Mouse (Mus musculus) ZHBTc4 (cell line): ENCODE data around the gene Tmem123.
A peak's percentile ranks its signal among the peaks of the same experiment; 100 is the strongest.

Source experiments
- DNase-seq: peaks from one replicate; pipeline ENCODE4 v3.0.0-alpha.2; 2011; ENCODE audit warnings: low read depth, low spot score

Tmem123 gene

DNA sequence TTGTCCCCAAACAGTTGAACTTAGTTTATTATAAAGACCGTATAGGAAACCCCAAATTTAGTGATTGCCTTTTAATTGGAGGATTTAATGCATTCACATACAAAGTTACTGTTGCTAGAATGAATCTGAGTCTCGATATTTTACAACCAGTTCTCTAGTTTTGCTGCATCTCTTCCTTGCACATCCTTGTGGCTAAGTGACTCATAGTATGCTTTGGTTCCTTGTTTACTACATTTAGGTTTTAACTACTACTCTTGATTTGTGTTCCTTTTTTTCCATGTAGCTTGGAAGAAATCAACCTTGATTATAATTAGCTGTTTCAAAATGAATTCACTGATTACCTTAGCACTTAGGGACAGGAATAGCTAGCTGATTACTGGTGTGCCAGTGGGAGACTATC, 11.2 kb downstream of the Tmem123 start:
- no peak for DNase-seq

DNA sequence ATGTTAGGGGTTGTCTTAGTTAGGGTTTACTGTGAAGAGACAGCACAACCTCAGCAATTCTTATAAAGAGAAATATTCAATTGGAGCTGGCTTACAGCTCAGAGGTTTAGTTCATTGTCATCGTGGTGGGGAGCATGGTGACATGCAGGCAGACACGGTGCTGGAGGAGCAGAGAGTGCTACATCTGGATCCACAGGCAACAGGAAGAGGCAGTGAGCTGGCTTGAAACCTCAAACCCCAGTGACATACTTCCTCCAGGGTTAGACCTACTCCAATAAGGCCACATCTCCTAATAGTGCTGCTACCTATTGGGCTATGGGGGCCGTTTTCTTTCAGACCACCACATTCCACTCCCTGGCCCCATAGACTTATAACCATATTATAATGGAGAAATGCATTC, 12.1 kb downstream of the Tmem123 start:
- no peak for DNase-seq

DNA sequence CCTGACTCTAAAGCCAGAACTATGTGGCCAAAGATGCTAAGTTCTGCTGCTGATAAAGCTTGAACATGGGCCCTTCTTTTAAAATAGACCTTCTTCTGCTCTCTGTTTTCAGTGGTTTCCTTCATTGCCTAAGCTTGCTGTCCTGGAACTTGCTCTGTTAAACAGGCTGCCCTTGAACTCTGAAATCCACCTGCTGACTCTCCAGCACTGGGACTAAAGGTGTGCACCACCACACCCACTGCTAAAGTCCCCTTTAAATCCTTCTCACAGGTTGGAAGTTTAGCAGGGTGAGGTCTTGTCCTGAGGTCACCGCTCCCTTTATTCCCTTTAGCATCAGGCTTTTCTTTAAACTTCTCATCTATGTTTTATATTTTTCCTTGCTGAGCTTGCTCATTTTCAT, 13.1 kb downstream of the Tmem123 start:
- no peak for DNase-seq

DNA sequence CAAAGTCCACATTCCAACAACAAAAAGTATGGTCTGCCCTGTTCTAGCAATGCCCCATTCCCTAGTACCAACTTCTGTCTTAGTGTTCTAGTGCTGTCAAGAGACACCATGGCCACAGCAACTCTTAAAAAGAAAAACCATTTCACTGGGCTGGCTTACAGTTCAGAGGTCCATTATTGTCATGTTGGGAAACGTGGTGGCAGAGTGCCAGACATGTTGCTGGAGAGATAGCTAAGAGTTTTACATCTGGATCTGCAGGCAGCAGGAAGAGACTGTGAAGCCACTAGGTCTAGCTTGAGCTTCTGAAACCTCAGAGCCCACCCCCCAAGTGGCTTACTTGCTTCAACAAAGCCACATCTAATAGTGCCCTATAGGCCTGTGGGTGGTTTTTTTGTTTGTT, 13.8 kb downstream of the Tmem123 start:
- DNase-seq = no peak

DNA sequence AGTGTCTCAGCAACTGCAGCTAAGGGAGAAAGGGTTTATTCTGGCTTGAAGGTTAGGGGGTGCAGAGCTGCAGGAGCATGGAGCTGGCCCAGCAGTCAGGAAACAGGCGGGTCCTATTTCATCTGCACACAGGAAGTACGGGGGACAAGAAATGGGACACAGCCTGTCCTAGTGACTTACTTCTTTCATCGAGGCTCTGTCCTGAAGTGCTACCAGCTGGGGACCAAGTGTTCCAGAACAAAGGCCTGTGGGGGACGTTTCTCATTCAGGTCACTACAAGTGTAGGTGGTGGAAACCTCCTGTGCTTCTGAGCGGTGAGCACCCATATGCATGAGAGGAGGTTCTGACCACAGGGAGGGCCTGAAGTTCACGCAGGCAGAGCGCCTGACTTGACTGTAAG, 14.9 kb downstream of the Tmem123 start:
- DNase-seq = no peak

DNA sequence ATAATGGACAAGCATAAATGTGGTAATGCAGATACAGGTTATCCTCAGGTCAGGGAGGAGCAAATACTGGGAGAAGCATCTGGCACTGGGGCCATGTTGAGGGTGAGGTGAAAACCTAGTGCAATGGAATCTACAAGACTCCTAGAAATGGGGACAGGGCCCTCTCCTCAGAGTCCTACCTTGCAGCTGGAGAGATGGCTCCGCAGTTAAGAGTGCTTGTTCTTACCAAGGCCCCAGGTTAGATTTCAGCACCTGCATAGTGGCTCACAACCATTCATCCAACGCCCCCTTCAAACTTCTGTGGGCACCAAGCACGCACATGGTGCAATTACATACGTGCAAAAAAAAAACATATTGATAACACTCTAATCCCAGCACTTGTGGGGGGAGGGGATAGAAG, 15.9 kb downstream of the Tmem123 start:
- no peak for DNase-seq

DNA sequence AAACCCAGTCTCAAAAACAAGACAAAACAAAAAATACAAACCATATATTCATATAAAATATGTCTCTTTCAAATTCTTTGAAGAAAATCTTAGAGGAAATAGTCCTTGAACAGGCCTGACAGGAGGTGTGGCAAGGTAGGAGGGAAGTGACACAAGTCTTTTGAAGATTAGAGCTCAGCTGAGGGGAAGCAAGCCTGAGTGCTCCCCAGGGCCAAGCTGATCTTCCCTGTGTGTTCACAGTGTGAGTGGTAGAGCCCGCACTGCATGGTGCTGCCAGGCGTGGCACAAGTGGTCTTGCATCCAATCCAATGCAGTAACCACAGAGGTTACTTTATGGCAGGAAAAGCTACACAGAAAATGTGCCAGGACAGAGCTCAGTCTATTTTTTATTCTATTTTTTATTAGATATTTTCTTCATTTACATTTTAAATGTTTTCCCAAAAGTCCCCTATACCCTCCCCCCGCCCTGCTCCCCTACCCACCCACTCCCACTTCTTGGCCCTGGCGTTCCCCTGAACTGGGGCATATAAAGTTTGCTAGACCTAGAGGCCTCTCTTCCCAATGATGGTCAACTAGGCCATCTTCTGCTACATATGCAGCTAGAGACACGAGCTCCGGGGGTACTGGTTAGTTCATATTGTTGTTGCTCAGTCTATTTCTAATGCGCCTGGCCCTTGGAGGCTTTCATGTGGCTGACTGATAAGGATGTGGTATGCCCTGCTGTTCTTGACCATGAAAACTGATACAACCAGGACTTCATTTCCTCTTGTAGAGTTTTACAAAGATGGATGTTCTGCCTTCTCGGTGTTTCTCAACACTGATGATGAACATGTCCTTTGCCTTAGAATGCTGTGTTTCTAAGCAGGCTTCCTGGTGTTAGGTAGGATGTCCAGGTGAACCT, 16.7 kb downstream of the Tmem123 start:
- DNase-seq = no peak

DNA sequence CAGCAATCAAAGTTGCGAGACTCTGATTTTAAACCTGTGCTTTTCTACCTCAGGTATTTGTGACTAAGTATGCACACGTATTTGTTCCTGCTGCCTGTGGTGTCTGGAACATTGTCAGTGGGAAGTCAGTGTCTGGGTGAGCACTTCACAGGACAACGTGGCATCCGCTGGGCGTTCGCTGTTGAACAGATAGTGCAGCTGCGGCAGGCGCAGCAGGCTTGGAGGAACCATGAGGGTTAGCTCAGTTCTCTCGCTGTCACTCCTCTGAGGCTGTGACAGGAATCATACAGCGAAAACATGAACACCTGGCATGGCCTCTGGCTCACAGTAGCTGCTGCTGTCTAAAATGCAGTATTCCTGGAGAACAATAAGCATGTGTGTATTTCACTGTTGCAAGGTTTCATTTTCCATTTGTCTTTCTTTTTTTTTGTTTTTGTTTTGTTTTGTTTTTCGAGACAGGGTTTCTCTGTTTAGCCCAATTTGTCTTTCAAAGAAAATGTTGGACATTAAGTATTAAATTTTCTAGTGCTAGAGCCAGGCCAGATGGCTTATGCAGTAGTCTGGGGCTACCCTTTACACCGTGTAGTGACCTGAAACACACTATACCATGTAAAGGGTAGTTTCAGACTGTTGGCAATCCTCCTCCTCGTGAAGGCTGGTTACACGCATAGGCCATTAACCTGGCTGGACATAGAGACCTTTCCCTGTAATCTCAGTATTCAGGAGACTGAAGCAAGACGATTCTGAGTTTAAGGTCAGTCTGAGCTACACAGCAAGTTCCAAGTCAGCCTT, 20.2 kb downstream of the Tmem123 start:
- DNase-seq = no peak

DNA sequence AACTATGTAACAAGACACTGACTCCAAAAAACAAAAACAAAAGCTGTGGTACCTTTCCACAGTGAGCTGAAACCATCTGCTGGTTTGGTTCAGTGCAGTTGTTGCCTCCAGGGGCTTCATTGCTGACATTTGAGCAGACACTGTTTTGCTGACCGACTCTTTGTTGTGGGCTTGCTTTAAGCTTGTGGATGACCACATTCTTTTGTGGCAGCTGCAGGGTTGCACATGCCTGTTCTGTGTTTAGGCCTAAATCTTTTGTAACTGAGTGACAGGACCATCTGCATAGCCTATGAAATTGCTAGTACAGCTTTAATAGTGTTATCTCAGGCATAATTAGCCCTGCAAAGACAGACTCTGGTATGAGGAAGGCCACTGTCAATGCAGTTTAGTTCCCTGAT, 20.8 kb downstream of the Tmem123 start:
- no peak for DNase-seq

DNA sequence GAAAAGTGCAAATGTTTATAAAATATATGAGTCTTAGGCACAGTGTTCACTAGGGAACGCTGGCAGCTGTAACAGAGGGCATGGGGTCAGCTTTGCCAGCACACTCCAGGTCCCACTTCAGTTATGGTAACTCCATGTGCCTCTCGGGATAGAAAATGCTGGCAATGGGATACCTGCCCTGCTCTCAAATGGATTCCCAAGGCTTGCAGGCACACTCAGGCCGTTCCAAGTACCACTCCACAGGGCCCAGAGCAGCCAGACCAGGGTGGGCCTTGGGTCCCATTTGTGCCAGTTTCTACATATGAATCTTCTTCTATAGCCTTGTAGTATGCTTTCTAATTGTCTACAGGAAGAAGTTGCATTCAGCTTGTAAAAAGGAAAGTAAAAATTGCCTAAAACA, 21.6 kb downstream of the Tmem123 start:
- no peak for DNase-seq

DNA sequence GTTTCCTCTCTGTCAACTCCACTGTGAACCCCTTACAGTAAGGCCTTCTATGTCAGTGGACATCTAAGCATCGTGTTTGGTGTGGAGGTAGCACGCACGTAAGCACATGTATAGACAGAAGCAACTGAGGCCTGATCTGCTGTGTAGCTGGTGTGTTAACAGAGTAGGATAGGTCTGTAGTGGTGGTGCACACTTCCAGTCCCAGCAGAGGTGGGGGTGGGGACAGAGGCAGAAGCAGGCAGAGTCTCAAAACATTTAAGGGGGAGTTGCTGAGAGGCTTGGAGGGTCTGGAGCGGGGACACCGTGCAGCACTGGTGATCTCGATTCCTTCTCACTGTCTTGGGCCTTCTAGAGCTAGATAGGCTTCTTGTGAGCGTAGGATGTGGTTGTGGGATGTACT, 22.2 kb downstream of the Tmem123 start:
- DNase-seq = no peak

DNA sequence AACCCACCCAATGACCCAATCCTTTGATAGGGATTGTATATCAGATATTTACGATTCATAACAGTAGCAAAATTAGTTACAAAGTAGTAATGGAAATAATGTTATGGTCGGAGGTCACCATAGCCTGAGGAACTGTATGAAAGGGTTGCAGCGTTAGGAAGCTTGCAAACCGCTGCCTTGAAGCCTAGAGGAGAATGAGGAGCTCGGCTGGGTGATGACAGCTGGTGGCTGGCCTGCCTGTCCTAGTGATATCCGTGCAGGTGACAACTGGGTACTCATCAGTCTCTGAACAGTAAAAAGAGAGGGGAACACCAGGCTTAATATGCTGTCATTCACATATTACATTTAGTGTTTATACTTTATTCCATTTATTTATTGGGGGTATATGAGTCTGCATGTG, 24.6 kb downstream of the Tmem123 start:
- DNase-seq = no peak

DNA sequence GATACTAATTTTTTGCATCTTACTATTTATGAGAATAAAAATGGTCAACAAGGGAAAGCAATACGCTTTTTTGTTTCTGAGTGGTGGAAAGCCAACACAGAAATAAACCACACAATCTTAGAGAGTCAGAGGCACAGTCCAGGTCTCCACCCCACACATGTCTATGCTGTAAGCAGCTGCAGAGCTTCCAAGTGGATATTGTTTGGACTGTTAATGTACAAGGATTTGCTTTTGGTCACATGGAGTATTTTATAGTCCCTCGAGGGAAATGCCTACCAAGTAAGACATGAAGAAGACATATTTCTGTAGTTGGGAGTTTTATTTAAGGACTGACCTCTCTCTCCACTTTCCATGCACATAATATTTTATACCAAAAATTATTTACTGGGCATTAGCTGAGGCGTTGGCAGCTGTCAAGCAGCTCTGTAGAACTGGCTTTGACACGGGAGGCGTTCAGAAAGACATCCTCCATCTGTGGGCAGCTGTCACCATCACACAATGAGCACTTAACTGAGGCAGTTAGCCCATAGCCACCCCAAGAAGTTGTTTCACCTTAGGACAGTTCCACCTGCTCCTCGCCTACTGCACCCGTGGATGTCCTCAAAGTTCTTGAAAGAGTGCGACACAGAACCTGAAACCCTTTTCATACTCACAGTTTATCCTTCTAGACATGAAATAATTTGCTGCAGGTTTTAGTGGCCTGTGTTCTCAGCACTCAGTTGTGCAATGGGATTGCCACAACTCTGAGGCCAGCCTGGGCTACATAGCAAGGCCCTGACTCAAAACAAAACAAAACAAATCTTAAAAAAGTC, 26.1 kb downstream of the Tmem123 start:
- no peak for DNase-seq

DNA sequence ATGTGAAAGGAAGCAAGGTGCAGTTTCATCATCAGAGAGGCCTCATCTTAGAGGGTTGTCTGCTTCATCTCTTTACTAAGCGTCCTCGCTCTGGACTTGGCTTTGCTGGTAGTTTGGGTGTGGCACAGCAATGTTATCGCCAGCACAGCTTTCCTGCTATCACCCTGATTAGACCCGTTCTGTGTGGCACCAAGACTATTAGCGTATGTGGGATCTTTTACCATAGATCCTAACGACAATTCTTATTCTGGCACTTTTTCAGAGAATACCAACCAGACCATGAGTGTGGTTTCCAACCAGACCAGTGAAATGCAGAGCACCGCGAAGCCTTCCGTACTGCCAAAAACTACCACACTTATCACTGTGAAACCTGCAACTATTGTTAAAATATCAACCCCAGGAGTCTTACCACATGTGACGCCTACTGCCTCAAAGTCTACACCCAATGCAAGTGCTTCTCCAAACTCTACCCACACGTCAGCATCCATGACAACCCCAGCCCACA, 26.8 kb downstream of the Tmem123 start:
- no peak for DNase-seq

DNA sequence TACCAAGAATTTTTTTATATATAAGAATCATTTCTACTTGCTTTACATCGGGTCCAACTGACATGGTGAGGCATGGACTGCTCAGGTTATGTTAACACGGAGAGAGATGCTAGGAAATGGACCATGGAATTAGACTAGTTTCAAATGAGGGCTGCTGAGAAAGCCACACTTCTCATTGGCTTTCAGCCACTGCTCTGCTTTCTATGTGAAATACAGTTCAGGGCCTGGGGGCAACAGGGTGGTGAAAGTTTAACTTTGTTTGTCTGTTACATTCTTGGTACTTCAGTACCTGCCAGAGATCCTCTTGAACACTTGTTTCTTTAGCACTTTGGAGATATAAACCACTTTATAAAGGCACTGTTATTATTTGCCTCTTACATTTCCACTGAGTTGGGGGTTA, 29.7 kb downstream of the Tmem123 start:
- DNase-seq = no peak

DNA sequence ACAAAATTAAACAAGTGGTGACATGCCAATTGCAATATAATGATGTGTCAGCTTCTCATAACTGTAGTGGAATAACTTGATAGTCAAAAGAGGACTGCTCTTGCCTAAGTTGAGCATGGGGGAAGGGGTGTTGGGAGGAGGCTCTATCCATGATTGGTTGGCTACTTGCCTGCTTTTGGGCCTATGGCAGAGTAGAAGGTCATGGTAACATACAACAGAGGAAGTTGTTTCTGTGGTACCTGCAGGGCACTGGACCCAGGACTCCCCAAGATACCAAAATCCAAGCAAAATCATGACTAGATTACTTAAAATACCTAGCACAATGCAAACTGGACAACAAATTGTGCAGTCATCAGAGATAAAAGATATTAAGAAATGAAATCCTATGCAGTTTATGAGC, 31.7 kb downstream of the Tmem123 start:
- DNase-seq = peak; percentile 38

DNA sequence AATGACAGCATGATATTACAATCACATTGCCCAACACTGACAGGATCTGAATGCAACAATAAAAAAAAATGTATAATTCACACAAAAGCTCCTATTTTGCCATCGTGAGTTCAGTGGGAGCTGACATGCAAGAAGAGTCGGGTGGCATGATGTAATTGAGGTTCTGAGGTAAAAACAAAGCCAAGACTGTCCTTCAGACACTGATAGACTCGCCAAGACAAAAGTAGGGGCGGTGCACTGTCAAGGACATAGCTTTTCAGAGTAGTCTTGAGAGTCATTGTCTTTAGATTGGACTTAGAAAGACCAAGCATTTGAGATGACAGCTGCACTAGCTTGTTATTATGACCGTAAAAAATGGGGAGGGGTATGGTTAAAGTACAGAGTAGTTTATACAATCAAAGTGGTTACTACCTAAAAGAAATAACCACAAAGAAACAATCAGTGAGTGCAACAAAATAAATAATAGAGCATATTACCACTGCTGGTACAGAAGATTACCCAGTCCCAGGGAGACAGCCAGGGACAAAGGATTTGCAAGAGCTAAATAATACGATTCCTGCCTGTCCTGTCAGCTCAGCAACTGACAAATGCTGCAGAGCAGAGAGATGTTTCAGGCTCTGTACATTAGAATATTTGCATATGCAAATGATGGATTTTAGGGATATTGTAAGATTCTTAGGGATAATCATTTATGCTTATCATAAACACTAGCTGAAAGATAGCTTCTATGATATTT, 32.5 kb downstream of the Tmem123 start:
- DNase-seq = peak; percentile 78

DNA sequence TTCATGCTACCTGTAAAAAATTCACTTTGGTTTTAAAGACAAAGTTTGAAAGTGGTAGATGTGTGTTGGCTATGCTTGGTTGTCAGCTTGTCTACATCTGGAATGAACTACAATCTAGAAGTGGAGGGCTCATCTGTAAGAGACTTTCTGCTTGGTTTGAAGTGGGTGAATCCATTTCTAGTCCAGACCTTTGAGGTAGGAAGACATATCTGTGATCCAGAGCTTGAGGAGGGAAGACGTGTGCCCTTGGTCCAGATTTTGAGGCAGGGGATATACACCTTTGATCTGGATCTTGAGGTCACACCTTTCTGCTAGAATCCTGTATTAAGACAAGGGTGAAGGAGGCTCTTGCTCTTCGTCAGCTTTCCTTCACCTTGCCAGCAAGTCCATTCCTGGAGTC, 33.7 kb downstream of the Tmem123 start:
- DNase-seq = no peak

DNA sequence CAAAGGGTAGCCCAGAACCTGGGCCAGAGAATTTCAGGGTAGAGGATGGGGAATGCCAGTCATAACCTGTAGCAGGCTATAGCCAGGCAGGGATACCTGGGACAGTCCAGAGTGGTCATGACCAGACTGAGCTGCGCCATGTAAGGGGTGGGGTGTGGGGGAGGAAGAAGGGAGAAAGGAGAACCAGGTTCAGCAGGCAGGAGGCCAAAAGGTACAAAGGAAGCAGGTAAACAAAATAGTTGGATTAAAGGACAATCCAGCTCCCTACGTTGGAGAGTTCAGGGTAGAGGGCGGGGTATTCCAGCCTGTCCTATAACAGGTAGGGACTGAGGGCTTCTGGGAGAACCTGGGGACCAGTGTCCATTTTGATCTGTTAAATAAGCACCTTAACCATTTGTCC, 34.7 kb downstream of the Tmem123 start:
- peak; percentile 62 for DNase-seq

DNA sequence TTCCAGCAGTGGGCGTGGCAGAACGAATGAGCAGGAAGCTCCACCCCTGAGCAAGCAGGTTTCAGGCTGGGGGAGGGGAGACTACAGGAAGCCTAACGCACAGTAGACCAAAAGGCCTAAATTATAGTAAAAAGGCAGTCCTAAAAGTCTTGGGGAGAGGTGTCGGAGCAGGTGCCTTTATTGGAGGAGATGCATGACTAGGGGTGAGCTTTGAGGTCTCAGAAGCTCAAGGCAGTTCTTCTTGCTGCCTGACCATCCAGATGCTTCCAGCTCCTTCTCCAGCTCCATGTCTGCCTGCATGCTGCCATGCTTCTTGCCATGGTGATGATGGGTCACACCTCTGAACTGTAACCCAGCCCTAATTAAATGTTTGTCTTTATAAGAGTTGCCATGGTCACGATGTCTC, 41.3 kb downstream of the Tmem123 start:
- peak; percentile 74 for DNase-seq

DNA sequence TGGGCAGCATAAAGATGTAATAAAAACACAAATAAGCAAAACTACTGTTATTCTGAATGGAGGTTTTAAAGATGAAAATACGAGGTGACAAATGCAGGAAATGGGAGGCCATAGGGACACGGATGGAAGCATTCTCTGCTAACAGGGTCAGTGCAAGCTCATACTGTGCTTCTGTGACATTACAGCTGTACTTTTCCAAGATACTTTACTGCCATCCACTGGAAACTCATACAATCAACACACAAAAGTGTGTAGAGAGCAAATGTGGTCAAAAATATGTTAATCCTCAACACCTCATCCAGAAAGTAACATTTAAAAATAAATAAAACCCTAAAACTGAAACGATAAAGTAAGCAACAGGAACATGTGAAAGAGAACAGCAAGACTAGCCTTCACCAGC, 58.9 kb downstream of the Tmem123 start:
- DNase-seq = no peak
